Mouse (Mus musculus): Measurements from ENCODE around the gene Poc1b. TPM values are rescaled to one million over a fixed set of nuclear protein-coding genes. Genes with fewer than 3 reads are reported as not detected.

The Poc1b gene
- total RNA-seq, 2 experiments from 2014 or later, result 2.8 to 4.1 TPM

DNA sequence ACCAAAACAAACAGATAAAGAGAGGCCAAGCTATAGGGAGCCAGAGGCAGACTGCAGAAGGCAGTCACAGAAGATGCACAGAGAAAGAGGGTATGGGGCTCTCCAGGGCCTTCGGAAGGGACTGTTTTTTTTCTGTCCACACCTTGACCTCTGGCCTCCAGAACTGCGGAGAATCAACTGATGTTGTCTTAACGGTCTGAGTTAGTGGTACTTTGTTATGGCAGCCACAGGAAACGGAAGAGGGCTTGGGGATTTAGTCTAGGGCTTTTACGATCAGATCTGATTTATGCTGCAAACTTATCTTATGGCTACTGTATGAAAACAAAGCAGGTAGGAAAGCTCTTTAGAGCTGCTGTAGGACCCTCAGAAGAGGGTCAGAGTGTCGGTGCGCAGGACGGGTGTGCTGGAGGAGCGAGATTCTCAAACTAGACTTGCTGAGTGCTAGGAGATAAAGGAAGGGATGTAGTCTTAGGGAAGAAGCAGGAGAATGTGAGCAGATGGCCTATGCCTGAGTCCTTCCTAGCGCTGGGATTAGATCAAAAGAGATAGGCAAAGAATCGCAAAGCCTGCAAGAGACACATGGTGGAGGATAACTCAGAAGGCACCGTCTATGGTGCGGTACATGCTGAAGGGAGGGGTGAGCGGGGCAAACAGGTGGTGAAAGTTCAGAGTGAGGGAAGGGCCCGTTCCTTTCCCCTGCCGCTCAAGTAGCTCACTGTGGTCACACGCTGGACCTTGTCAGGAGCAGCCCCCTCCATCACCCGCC is 8.8 kb downstream of the Poc1b start:
- DNase-seq (ENCODE audit: low spot score), result no peak

DNA sequence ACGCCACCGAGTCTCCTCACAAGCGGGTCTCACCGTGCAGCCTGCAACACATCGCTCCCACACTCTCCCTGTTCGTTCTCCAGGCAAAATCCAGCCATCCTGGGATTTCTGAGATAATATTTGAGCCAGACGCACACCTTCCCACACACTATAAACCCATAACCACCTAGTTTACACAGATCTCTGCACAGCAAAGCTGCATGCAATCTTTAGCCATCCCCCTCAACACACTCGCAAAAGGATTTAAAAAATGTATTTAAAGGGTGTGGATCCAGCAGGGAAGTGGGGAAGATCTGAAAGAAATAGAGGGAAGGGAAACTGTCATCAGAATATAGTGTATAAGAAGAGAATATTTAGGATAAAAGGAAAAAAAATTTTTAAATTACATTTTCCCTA is 9.4 kb downstream of the Poc1b start:
- DNase-seq (ENCODE audit: low spot score), result no peak

DNA sequence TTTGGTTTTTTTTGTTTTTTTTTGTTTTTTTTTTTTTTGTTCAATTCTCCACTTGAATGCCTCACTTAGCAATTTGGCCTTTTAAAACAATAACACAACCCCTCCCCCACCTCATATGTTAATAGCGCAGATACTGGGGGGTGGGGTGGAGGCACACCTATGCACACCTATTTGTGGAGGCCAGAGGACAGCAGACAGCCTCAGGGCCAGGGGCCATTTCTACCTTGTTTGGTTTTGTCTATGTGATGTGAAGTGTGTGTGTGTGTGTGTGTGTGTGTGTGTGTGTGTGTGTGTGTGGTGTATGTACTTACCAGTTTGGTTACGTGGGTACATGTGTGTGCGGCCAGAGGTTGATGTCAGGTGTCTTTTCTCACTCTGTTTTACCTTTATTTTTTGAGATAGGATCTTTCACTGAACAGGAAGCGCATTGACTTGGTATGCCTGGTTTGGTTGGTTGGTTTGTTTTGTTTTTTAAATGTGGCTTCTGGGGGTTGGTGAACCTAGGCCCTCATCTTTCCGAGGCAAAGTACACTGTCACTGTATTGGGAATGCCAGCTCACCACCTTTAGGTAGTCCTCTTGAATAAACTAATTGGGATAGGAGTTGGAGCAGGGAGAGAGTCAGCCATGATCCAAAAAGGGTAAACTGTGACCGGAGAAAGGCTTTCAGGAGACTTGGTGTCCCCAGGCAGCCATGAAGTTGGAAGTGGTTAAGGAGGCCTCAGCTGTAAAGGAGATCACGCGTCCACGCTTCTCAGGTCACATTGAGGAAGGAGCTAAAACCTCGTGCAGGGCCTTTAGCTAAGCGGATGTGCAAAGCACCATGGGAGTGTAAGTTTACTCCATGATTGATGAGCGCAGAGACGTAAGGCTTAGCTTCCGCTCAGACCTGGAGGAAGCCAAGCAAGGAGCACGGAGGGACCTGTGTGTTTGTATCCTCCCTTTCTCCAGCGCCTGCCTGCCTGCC is 10.1 kb downstream of the Poc1b start:
- DNase-seq (ENCODE audit: low spot score), result no peak

DNA sequence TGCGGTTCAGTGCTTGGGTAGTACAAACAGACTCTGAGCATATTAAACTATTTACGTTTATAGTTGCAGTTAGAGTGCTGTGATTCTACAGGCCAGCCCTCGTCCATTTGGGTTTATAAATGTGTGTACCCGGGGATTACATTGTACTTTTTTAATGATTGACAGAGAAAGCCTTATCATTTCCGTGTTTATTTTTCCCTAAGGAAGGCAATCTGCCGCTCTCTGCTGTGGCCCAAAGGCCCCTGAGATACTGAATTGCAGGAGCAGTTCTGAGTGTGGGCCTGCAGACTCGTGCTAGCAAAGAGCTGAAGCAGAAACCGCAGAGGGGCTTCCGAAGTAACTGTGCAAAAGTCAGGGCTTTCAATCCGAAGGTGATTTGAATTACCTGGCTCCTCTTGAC is 11.0 kb downstream of the Poc1b start:
- no peak for DNase-seq (ENCODE audit: low spot score)

DNA sequence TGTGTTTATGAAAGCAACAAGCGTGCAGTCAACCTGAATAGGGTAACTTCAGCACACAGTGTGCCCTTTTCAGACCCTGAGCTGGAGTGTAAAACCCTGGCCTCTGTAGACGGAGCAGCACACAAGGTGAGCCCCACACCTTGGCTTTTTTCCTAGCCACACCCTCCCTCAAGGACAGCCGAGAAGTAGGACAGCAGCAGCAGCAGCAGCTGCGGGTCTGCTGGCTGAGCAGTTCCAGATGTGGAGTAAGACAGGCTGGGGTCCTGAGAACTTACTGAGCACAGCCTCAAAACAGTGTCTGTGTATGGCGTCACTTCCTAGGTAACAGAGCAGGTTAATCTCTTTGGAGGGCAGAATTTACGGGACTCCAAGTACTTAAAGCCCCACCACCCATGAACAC is 11.9 kb downstream of the Poc1b start:
- DNase-seq (ENCODE audit: low spot score), result no peak

DNA sequence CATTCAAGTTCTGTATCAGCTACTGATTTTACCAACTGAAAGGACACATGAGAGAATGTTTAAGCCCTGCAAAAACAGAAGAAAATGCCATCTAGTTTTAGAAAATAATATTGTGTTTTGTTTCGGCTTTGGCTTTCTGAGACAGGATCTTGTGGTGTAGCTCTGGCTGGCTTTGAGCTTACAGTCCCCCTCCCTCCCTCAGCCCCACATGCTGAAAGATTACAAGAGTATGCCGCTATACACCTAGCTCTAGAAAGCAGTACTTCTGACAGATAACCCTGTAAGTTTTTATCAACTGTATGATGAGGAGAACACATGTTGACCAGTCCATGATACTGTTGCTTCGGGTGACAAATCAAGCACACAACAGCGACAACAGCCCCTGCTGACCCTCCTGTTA is 12.6 kb downstream of the Poc1b start:
- DNase-seq (ENCODE audit: low spot score), result no peak

DNA sequence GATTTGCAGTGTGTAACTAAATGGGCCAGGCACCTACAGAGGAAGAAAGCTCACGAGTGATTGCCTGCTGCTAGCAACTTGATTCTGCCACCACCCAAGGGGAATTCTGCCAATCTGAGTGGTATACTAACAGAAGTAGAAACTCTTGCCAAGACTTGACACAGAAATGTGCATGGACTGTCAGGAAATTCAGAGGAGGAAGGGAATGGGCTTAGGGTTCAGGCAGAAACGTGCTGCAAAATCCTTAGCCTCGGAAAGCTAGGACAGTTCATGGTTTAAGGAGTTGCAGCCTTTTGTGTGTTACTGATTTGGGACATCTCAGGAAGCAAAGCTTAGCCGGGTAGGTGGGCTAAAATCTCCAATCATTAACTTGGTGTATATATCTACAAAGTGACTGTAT is 19.4 kb downstream of the Poc1b start, which contains the start of gene Phxr2:
TSS of gene Phxr2 (minus strand) at position 101 of the 400 bp plus-strand sequence.
- DNase-seq (ENCODE audit: low spot score), result no peak

DNA sequence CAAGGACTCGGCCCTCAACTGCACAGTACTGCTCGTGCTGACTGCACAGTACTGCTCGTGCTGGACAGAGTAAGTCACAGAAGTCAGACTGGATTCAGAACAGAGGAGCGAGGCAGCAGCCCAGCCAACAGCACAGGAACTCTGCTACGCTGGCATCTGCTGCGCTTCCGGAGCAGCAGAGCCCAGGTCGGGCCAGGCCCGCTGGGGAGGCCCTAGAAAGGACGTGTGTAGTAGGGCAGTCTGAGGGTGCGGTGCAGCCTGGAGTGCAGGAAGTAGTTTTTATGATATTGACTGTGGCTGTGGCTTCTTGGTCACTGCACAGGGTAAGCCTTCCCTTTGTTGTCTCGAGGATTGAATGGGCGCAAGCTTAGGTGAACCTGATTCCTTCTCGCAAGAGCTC is 20.1 kb downstream of the Poc1b start:
- no peak for DNase-seq (ENCODE audit: low spot score)

DNA sequence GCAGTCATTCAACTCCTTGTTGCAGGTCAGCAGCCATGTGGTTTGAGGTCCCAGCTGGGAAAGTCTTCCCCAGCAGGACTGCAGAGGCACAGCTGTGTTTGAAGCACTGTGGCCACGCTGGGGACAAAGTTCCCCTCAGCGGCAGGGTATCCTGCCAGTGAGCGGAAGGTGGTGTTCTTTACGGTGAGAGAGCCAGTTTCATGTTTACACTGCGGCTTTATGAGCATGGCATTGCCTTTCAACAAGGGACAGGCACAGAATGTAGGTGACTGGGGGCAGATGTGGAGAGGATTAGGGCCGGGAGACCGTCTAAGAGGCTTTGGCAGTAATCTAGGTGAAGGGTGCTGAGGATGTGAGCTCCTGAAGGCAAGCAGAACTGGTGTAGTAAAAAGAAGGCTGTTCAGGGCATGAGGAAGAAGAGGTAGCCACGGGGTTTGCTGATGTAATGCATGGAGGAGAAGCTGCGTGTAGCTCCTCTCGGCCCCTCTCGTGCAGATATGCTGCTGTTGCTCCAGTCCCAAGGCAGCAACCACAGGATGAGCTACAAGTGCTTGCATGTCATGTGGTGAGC is 20.9 kb downstream of the Poc1b start:
- DNase-seq (ENCODE audit: low spot score), result no peak

DNA sequence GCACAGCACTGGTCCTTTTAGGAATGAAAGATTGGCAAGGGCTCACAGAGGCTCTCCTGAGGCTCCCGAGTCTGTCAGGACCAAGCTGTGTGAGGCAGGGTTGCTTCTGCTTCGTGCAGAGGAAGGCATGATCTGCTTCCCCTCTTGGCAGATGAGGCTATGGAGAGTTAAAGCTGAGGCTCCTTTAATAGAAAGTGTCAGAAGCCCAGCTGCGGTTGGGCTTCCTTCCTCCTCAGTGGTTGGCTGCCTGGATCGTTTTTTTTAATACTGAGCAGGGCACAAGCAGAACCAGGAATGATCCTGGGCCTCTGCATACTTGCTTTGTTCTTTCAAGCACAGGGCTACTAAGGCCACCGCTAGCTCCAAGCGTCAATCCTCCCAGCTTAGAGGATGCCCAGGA is 23.8 kb downstream of the Poc1b start:
- no peak for DNase-seq (ENCODE audit: low spot score)

DNA sequence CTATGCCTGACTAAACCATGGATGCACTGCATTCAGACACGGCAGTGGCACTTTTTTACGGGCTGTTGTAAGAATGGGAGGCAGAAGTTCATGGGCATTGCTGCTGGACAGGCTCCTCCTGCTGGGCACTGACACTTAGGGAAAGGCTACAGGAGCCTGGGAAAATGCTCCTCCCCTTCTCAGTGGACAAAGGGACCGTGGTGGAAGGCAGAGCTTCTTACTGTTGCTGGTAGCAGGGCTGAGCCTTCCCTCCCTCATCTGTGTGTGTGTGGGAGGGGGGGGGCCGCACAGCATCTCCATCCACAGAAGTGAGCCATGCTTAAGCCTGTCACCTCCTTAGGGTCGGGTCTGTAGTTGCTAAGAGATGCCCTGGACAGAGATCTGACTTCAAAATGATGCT is 24.5 kb downstream of the Poc1b start:
- no peak for DNase-seq (ENCODE audit: low spot score)

DNA sequence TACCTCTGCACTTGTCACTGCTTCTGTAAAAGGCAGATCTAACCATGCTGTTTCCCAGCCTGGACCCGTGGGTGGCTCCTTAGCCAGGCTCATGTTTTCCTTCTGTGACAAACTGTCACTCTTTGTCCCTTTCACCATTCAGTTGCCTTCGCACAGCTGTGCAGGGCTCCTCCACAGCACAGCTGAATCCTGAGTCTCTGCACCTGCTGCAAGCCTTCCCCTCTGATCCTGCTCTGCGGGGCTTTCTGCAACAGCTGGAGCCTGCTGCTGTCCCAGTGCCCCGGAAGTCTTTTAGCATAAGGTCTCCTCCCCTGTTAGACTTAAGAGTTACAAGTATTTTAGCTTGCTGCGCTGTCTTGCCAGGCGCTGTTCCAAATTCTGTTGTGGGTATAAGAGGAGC is 25.4 kb downstream of the Poc1b start:
- DNase-seq (ENCODE audit: low spot score), result no peak

DNA sequence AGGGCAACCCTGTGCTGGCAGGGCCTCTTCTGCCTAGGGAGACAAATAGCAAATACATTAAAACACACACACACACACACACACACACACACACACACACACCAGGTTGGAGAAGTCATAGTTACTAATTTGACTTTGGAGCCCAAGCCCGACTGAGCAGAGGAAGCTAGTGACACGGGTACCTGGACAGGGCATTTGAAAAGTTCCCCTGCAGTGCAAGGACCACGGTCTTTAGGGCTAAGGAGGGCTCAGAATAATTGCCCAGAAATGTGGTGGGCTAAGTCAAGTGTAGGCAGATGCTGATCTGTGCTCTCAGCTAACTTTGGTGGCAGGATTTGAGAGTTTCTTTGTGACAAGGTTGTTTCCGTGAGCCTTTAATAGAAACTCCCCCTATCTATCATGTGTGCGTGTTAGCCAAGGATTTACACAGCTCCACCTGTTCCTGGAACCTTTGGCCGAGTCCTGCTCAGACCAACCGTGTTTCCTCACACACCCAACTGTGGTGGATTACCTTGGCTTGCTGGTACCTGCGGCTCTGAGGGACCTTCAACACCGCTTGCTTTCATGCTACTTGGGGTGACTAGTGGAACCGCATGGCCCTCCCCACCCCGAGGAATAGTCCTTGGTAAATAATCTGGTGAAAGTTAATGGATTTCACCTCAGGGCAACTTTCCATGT is 25.9 kb downstream of the Poc1b start:
- no peak for DNase-seq (ENCODE audit: low spot score)

DNA sequence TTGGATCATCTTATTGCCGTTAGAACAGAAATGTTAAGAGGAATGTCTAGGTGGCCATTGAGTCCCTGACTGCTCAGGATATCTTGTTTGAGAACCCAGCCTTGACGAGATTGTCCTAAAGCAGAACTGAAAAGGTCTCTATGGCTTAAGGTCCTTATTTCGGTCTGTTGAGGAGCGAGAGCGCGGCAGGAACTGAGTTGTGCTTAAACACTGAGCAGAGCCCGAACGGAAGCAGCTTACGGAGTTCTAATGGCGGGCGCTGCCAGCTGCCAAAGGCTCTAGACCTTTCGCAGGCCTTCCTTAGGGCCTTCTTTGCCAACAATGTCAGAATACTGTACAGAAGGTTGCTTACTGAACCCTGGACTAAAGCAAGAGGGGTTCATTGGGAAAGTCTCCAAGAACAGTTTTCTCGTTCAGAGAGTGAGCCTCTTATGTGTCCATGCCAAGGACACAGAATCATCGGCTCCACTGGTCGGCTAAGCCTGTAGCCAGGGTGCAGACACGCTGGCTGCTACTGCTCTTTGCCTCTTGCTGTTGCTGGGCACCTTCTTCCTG is 26.6 kb downstream of the Poc1b start:
- DNase-seq (ENCODE audit: low spot score), result no peak

DNA sequence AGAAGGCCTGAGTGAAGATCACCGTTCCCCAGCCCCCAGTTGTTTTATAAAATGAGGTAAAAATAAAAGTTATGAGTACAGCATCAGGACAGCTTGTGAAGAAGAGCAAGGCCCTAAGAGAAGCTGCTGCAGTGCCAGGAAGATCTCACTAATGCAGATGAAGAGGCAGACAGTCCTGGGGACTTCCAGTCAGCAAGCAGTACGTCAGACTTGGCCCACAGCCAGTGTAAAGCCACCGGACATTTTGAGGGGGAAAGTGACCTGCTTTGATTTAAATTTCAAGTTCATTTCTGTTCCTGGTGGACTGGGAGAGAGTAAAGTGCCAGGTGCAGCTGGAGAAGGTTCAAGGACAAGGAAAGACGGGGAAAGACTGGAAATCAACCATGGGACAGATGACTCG is 29.5 kb downstream of the Poc1b start:
- no peak for DNase-seq (ENCODE audit: low spot score)

DNA sequence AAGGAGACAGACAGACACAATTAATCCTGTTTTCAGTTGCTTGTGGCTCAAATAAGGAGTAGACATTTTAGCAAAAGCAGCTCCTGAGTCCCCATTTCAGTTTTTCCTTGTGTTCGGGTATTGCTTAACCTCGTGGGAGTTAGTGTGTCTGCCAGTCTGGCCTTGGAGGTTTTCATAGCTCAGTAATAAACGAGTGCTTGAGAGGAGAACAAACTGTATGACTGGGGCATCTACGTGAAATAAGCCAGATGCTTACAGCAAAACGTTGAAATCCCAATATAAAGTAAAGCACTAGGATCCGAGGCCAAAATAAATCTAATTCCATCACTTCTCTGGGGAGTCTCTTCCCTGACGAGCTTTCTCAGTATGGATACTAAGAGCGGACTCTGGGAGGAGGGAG is 38.8 kb downstream of the Poc1b start:
- DNase-seq (ENCODE audit: low spot score), result no peak

DNA sequence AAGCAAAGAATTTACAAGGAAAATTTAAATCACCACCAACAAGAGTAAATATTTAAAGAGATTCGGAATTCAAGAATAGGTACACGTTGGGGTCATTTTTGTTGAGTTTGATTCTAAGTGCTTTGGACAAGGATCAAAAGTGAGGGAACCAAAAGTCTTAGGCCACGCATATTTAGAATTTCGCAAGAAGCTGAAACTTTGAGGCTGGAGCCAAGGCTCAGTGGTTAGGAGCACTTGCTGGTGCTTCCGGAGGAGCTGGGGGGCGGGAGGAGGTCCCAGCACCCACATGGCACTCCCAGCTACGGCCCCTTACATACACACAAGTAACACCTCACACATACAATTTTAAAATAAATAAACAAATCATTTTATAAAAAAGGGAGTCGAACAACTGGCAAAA is 39.8 kb downstream of the Poc1b start:
- no peak for DNase-seq (ENCODE audit: low spot score)

DNA sequence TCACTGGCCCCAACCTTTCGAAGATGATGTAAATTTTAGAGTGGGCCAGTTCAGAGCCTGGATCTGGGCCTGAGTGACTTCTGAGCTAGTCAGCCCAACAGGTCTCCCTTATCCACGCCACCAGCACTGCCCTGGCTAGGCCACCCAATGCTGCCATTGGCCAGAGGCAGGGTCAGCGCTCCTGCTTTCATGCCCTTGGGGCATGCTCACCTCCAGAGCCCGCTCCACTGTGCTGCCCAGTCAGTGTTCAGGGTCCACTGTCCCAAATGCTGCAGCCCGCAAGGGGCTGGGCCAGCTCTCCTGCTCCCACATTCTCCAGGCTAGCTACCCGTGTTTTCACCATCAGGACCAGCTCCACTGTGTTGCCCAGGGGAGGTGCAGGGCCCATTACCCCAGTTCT is 43.2 kb downstream of the Poc1b start:
- DNase-seq (ENCODE audit: low spot score), result no peak

DNA sequence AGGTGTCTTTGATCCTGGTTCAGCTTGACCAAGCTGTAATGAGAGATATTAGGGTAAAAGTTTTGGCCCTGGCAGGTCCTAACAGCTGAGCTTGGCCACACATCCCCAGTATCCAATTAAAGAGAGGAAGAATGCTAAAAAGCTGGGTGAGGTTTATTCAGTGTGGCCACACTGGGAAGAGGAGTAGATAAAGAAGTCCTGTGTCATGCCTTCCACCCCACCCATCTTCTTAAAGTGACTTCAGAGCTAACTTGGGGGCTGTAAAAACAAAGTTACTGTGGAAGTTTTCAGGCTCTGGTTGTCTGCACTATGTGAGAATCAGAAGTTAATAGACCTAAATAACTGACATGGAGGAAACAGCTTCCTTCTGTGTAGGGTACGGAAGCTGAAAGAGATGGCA is 44.7 kb downstream of the Poc1b start:
- no peak for DNase-seq (ENCODE audit: low spot score)

DNA sequence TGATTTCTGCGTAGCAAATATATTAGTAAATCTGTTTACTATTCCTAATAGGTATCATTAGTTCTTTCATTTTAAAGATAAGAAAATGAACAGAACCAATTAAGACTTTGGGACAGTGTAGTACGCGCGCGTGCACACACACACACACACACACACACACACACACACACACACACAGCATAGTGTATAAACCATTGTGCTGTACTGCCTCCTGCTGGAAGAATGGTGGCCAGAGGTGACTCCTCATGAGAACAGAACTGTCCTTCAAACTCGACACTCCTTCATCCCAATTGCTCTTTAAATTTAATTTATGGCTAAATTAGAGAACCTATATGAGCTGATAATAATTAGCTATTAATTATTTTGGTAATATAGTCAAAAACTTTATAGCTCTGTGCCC is 45.2 kb downstream of the Poc1b start:
- no peak for DNase-seq (ENCODE audit: low spot score)

DNA sequence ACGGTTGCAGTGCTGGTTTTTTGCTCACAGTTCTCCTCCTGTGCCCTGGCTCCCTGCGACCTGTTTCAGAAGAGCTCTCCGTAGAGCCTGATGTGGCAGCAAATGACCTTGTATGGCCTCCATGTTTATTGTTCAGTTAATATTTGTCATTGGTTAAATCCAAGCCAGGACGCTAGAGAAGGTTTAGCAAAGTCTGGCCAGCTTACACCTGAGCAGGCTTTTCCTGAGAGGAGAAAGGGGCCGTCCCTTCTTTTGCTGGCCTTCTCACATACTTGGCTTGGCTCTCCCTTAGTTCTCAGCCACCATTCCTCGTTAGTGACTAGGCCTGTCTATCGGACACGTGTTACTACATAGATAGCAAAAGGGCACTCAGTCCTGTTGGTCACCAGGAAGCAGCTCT is 47.8 kb downstream of the Poc1b start:
- no peak for DNase-seq (ENCODE audit: low spot score)

DNA sequence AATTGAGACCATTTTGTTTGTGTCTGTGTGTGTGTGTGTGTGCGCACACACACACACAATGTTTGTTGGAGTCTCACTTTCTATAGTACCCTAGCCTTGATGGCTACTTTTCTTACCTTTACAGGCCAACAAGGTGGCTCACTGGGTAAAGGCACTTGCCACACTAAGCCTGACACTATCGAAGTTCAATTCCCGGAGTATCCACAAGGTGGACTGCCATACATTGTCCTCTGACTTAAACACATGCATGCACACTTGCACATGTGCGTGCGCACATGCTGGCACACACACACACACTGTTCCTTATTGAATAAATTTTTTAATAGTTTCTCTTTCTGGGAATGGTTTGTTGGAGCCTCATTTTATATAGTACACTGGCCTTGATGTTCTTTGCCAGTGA is 50.0 kb downstream of the Poc1b start:
- no peak for DNase-seq (ENCODE audit: low spot score)
